Mouse (Mus musculus) MEL (cell line): Measurements from ENCODE around the gene Coq8b. TPM values are rescaled to one million over a fixed set of nuclear protein-coding genes. Genes with fewer than 3 reads are reported as not detected.

ENCODE experiments used
- DNase-seq: peaks from one replicate; pipeline ENCODE4 v3.0.0; 2011; ENCODE audit warnings: low read depth, low spot score
- H3K27ac ChIP-seq: 2 replicates; pipeline ENCODE4 v1.5.1; 2012; ENCODE audit warnings: low read depth, mild to moderate bottlenecking, control low read depth, low read length, moderate library complexity; ENCODE audit not compliant: control insufficient read depth
- H3K27me3 ChIP-seq, 2 experiments: fragments of 150-350 bp in 1 of 2; sonication (generic) in 1 of 2; 2 replicates each; pipeline ENCODE4 v1.6.1; 2012; ENCODE audit warnings: low read length in 2 of 2, mild to moderate bottlenecking in 2 of 2, improper control_type of control experiment in 1 of 2, moderate library complexity in 1 of 2; ENCODE audit not compliant: insufficient read depth in 2 of 2, control insufficient read depth in 1 of 2
- H3K36me3 ChIP-seq, 2 experiments: 2 replicates each; pipeline ENCODE4 v1.6.1; 2012 to 2014; ENCODE audit warnings: low read length in 2 of 2, improper control_type of control experiment in 1 of 2, inconsistent platforms in 1 of 2, mild to moderate bottlenecking in 1 of 2; ENCODE audit not compliant: insufficient read depth in 2 of 2, control insufficient read depth in 1 of 2
- H3K4me1 ChIP-seq, 2 experiments: fragments of 150-350 bp in 1 of 2; sonication (generic) in 1 of 2; 2 replicates each; pipeline ENCODE4 v1.6.1; 2012; ENCODE audit warnings: low read length in 2 of 2, improper control_type of control experiment in 1 of 2, mild to moderate bottlenecking in 1 of 2; ENCODE audit not compliant: insufficient read depth in 2 of 2, control insufficient read depth in 1 of 2
- H3K4me3 ChIP-seq, 2 experiments: fragments of 150-350 bp in 1 of 2; sonication (generic) in 1 of 2; 2 replicates each; pipeline ENCODE4 v1.5.1; 2012; ENCODE audit warnings: low read depth in 2 of 2, low read length in 2 of 2, mild to moderate bottlenecking in 2 of 2, moderate library complexity in 2 of 2, control low read depth in 1 of 2, improper control_type of control experiment in 1 of 2; ENCODE audit not compliant: control insufficient read depth in 1 of 2, insufficient read depth in 1 of 2
- H3K79me2 ChIP-seq: 2 replicates; pipeline ENCODE4 v1.6.1; 2012; ENCODE audit warnings: mild to moderate bottlenecking, low read length, moderate library complexity; ENCODE audit not compliant: control insufficient read depth, poor library complexity, insufficient read depth
- H3K9ac ChIP-seq: 2 replicates; pipeline ENCODE4 v1.6.1; 2012; ENCODE audit warnings: low read depth, mild to moderate bottlenecking, control low read depth, low read length, moderate library complexity; ENCODE audit not compliant: control insufficient read depth, poor library complexity, severe bottlenecking
- H3K9me3 ChIP-seq: fragments of 150-350 bp; sonication (generic); replicated peaks from 2 replicates; pipeline ENCODE4 v1.6.1; 2012; ENCODE audit warnings: mild to moderate bottlenecking, low read length, improper control_type of control experiment, moderate library complexity; ENCODE audit not compliant: insufficient read depth
- E2F4 ChIP-seq: IDR thresholded peaks from 2 replicates; pipeline ENCODE4 v1.6.1; 2011; ENCODE audit warnings: low read depth, low read length, improper control_type of control experiment, borderline replicate concordance
- ELF1 ChIP-seq: IDR thresholded peaks from 2 replicates; pipeline ENCODE4 v1.6.1; 2014; ENCODE audit warnings: low read depth, mild to moderate bottlenecking, inconsistent platforms, low read length, improper control_type of control experiment, moderate library complexity
- EP300 ChIP-seq, 2 experiments: IDR thresholded peaks; 2 replicates each; pipeline ENCODE4 v1.6.1; 2011; ENCODE audit warnings: improper control_type of control experiment in 2 of 2, low read length in 2 of 2, low read depth in 1 of 2, mild to moderate bottlenecking in 1 of 2
- GATA1 ChIP-seq: IDR thresholded peaks from 2 replicates; pipeline ENCODE4 v1.6.1; 2011; ENCODE audit warnings: low read depth, low read length, improper control_type of control experiment
- HCFC1 ChIP-seq: IDR thresholded peaks from 2 replicates; pipeline ENCODE4 v1.6.1; 2012; ENCODE audit warnings: low read depth, mild to moderate bottlenecking, inconsistent platforms, low read length, improper control_type of control experiment, moderate library complexity
- JUND ChIP-seq: IDR thresholded peaks from 2 replicates; pipeline ENCODE4 v1.6.1; 2011; ENCODE audit warnings: low read depth, mild to moderate bottlenecking, improper control_type of control experiment, low read length
- KAT2A ChIP-seq: conservative IDR thresholded peaks from 2 replicates; pipeline ENCODE4 v1.6.1; 2012; ENCODE audit warnings: low read depth, low read length, improper control_type of control experiment, inconsistent platforms
- MAFK ChIP-seq: IDR thresholded peaks from 2 replicates; pipeline ENCODE4 v1.6.1; 2011; ENCODE audit warnings: low read depth, mild to moderate bottlenecking, low read length, improper control_type of control experiment, borderline replicate concordance
- MAZ ChIP-seq: IDR thresholded peaks from 2 replicates; pipeline ENCODE4 v1.6.1; 2012; ENCODE audit warnings: low read depth, mild to moderate bottlenecking, inconsistent platforms, low read length, improper control_type of control experiment
- MYB ChIP-seq: IDR thresholded peaks from 2 replicates; pipeline ENCODE4 v1.6.1; 2011; ENCODE audit warnings: mild to moderate bottlenecking, low read depth, low read length, improper control_type of control experiment
- NELFE ChIP-seq: IDR thresholded peaks from 2 replicates; pipeline ENCODE4 v1.6.1; 2011; ENCODE audit warnings: low read depth, low read length, improper control_type of control experiment
- NRF1 ChIP-seq: IDR thresholded peaks from 2 replicates; pipeline ENCODE4 v1.6.1; 2014; ENCODE audit warnings: low read depth, mild to moderate bottlenecking, inconsistent platforms, low read length, improper control_type of control experiment, moderate library complexity; ENCODE audit not compliant: poor library complexity, insufficient read depth, severe bottlenecking
- POLR2AphosphoS2 ChIP-seq: IDR thresholded peaks from 2 replicates; pipeline ENCODE4 v1.6.1; 2011; ENCODE audit warnings: low read length, improper control_type of control experiment
- RAD21 ChIP-seq: IDR thresholded peaks from 2 replicates; pipeline ENCODE4 v1.6.1; 2011; ENCODE audit warnings: mild to moderate bottlenecking, low read depth, low read length, improper control_type of control experiment
- SMC3 ChIP-seq: IDR thresholded peaks from 2 replicates; pipeline ENCODE4 v1.6.1; 2011; ENCODE audit warnings: low read depth, low read length, improper control_type of control experiment
- TCF12 ChIP-seq: IDR thresholded peaks from 2 replicates; pipeline ENCODE4 v1.6.1; 2014; ENCODE audit warnings: low read depth, mild to moderate bottlenecking, inconsistent platforms, low read length, improper control_type of control experiment, moderate library complexity
- UBTF ChIP-seq: IDR thresholded peaks from 2 replicates; pipeline ENCODE4 v1.6.1; 2012; ENCODE audit warnings: low read depth, mild to moderate bottlenecking, inconsistent platforms, low read length, improper control_type of control experiment, moderate library complexity, borderline replicate concordance; ENCODE audit not compliant: insufficient read depth
- USF1 ChIP-seq: IDR thresholded peaks from 2 replicates; pipeline ENCODE4 v1.6.1; 2014; ENCODE audit warnings: low read depth, mild to moderate bottlenecking, inconsistent platforms, low read length, improper control_type of control experiment, moderate library complexity
- USF2 ChIP-seq, 2 experiments: IDR thresholded peaks; 2 replicates each; pipeline ENCODE4 v1.6.1; 2011 to 2012; ENCODE audit warnings: improper control_type of control experiment in 2 of 2, low read length in 2 of 2, borderline replicate concordance in 1 of 2, inconsistent platforms in 1 of 2, low read depth in 1 of 2, mild to moderate bottlenecking in 1 of 2; ENCODE audit not compliant: insufficient read depth in 1 of 2
- ZKSCAN1 ChIP-seq: IDR thresholded peaks from 2 replicates; pipeline ENCODE4 v1.6.1; 2012; ENCODE audit warnings: low read depth, mild to moderate bottlenecking, inconsistent platforms, low read length, improper control_type of control experiment, moderate library complexity
- ZMIZ1 ChIP-seq: IDR thresholded peaks from 2 replicates; pipeline ENCODE4 v1.6.1; 2012; ENCODE audit warnings: low read depth, mild to moderate bottlenecking, inconsistent platforms, low read length, improper control_type of control experiment, moderate library complexity
- ZNF384 ChIP-seq: IDR thresholded peaks from 2 replicates; pipeline ENCODE4 v1.6.1; 2012; ENCODE audit warnings: low read depth, mild to moderate bottlenecking, inconsistent platforms, low read length, improper control_type of control experiment
- polyA plus RNA-seq, 2 experiments: library from polyadenylated mRNA; stranded (reverse) in 1 of 2; unstranded in 1 of 2; fragments of >175 nt in 1 of 2; fragments of >200 nt in 1 of 2; gene quantifications; 2 replicates each; pipeline versions ENCODE4 v1.2.1 to v1.2.4; 2012; ENCODE audit warnings: low replicate concordance in 2 of 2, low read depth in 1 of 2; ENCODE audit not compliant: insufficient read length in 2 of 2, insufficient read depth in 1 of 2, missing spikeins in 1 of 2
- total RNA-seq: library from RNA; depleted of rRNA; stranded (reverse); fragments of 300-350 nt; gene quantifications from 2 replicates; pipeline ENCODE4 v1.2.3, GENCODE M21; 2012

The Coq8b gene
- total and polyA plus RNA-seq, 3 experiments, result 13.8 to 22.7 TPM; not detected in 1

DNA sequence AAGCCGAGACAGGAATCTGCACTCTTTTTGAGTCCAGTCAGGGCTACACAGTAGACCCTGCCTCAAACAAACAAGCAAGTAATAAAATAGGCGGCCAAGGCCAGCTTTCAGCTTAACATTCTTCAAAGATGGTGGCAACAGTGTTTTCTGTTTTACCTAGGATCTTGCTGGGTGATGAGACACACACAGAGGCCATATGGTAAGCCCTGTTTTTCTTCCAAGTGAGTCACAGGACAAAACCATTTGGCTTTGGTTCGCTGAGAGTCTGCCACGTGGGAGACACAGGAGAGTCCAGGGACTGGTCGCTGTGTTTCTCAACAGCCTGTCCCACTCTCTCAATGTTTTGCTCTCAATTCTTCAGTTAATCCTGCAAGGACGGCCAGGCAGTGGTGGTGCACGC, 14.2 kb upstream of the Coq8b start:
- H3K4me1 ChIP-seq, result peaks cover 2 to 16% of the 10 kb centered on the region in 2 experiments; a peak in 3 of 4 replicates
- H3K9me3 ChIP-seq, result no peaks in the 10 kb centered on the region
- no peaks in the 10 kb centered on the region for H3K79me2 ChIP-seq
- H3K27ac ChIP-seq, result no peak overlapping the region
- H3K36me3 ChIP-seq, result peaks cover 0 to 9% of the 10 kb centered on the region in 2 experiments; a peak in 3 of 4 replicates
- H3K27me3 ChIP-seq, result no peaks in the 10 kb centered on the region
- no peak overlapping the region for H3K4me3 ChIP-seq
- no peak for DNase-seq
- TF ChIP-seq USF2 (IDR thresholded peaks at IDR 0.05; ENCODE audit: borderline replicate concordance in 1 of 2, insufficient read depth in 1 of 2, low read depth in 1 of 2, low read length in 2 of 2), result no peak
- no peak for TF ChIP-seq USF1
- TF ChIP-seq ZKSCAN1, result no peak
- no peak for TF ChIP-seq SMC3
- TF ChIP-seq MYB, result no peak
- no peak for TF ChIP-seq KAT2A
- no peak for TF ChIP-seq JUND
- TF ChIP-seq TCF12, result no peak
- TF ChIP-seq ELF1, result no peak
- TF ChIP-seq UBTF, result no peak
- no peak for TF ChIP-seq NRF1
- TF ChIP-seq ZMIZ1, result no peak
- H3K9ac ChIP-seq, result no peak overlapping the region

DNA sequence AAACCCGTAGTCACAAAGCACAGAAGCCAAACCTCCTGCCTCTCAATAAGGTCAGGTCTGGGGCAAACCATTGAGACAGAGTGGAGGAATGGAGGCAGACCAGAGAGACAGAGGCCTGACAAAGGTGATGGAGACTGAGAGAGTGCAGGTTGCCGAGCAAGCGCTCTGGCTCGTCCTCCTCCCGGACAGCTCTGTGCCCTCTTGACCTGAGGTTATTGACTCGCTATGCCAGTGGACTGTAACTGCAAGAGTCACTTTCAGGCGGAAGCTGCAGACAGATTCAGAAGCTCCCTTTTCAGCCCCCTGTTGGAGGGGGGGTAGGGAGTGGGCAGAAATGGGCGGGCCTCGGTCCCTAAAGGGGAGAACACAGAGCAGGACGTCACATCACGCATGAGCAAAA, 12.9 kb upstream of the Coq8b start:
- Histone ChIP-seq H3K9ac (no peak overlapping the region), H3K27me3 (no peaks in the 10 kb centered on the region), H3K9me3 (no peaks in the 10 kb centered on the region), H3K79me2 (no peaks in the 10 kb centered on the region), H3K27ac (no peak overlapping the region), H3K4me1 (peaks cover 2 to 18% of the 10 kb centered on the region in 2 experiments)
- TF ChIP-seq HCFC1 (no peak), GATA1 (no peak), MYB (no peak), ZMIZ1 (no peak), POLR2AphosphoS2 (no peak), RAD21 (no peak), EP300 (IDR thresholded peaks at IDR 0.05; ENCODE audit: low read depth in 1 of 2, low read length in 2 of 2) (no peak), MAZ (no peak), USF2 (IDR thresholded peaks at IDR 0.05; ENCODE audit: borderline replicate concordance in 1 of 2, insufficient read depth in 1 of 2, low read depth in 1 of 2, low read length in 2 of 2) (no peak), MAFK (no peak), E2F4 (no peak), ZNF384 (no peak), NELFE (no peak), NRF1 (no peak), ELF1 (no peak)
- TF ChIP-seq, all 39 proteins: peak for 0
- H3K36me3 ChIP-seq, result peaks cover 0 to 9% of the 10 kb centered on the region in 2 experiments; a peak in 3 of 4 replicates
- no peak for DNase-seq
- H3K4me3 ChIP-seq, result no peak overlapping the region
